Mouse (Mus musculus): ENCODE measurements around the gene Pram1.

DNA sequence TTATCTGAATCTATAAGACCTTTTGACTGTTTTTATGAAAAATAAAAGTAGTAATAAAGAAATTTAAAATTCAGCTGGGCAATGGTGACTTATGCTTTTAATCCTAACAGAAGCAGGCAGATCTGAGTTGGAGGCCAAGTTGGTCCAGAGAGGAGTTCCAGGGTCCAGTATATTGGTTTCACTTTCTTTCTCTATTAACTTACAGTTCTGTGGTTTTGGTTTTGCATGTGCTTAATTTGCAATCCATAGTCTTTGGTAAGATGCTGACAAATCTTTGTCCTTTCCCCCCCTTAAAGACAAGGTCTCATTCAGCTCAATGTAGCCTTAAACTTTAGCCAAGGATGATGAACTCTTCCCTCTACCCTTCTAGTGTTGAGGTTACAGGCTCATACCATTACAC lies 40.9 kb downstream of the Pram1 start:
- TF ChIP-seq CTCF (IDR thresholded peaks at IDR 0.05; ENCODE audit: borderline replicate concordance, extremely low read depth, insufficient read depth, insufficient read length) (no peak), POLR2A (IDR thresholded peaks at IDR 0.05; ENCODE audit: borderline replicate concordance, extremely low read depth, insufficient read depth, insufficient read length, poor library complexity, severe bottlenecking) (no peak)

All from brain, embryonic 14.5 days (tissue).